ENCODE assay signal across 8 mouse cellular contexts in the genomic region with DNA sequence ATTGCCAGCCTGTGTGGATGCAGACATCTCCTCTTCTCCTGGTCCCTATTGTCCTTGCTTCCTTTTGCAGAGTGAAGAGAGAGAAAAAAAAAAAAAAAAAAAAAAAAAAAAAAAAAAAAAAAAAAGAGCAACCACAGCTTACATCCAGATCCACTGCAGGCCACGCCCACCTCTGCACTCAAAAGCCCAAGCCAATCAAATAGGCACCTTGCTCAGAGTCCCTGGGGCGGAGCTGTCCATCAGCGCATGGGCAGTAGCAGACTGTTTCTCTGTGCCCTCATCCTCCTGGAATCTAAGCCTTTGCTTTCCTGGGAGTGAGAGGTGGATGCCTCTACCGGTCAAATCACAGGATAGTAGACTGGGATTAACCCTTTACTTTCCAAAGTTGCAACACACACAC.
DNase-seq lines count a peak whose midpoint lies in the region; ATAC-seq and TF ChIP-seq lines count a peak whose summit lies in the region.

No protein-coding gene starts in this region.

- H3K9ac ChIP-seq in forebrain, embryonic 16.5 days (replicated peaks; ENCODE audit: low read depth, low read length), result no peak overlapping the region

- no peak overlapping the region for H3K27ac ChIP-seq in forebrain, embryonic 16.5 days (ENCODE audit: low read length)
- H3K27ac ChIP-seq in layer of hippocampus, adult 2 months, result no peak overlapping the region

- TF ChIP-seq CTCF in layer of hippocampus, adult 2 months (conservative IDR thresholded peaks at IDR 0.05), result no peak

- no peak overlapping the region for H3K4me2 ChIP-seq in forebrain, embryonic 16.5 days (ENCODE audit: low read length)

- DNase-seq in heart, adult 11 months, result peak; percentile 58
- no peak for DNase-seq in heart, postnatal 25 days (ENCODE audit: low spot score)
- peak; percentile 77 for DNase-seq in MN1 (ENCODE audit: low spot score)
- DNase-seq in lung, postnatal 4 days, result peak; percentile 9 to 44
- DNase-seq in layer of hippocampus, adult 2 months (ENCODE audit: low spot score in 2 of 2), result no peak
- DNase-seq in right cerebral cortex, postnatal 14 days, result no peak
- no peak for DNase-seq in adrenal gland, postnatal 10 days

- intact Hi-C loops in heart, postnatal 25 days (cut with DNase I), result no loop called here

- no peaks in the 10 kb centered on the region for H3K27me3 ChIP-seq in forebrain, embryonic 16.5 days (replicated peaks; ENCODE audit: control insufficient read depth, insufficient read depth, low read length)

- H3K9me3 ChIP-seq in forebrain, embryonic 16.5 days (ENCODE audit: control insufficient read depth, low read length), result no peaks in the 10 kb centered on the region

- no peak overlapping the region for H3K4me3 ChIP-seq in forebrain, embryonic 16.5 days (replicated peaks; ENCODE audit: low read length)
- no peak overlapping the region for H3K4me3 ChIP-seq in layer of hippocampus, adult 2 months

- 19% methylated on average over 4 of the region's 4 CpGs for WGBS in forebrain, embryonic 16.5 days

- ATAC-seq in forebrain, embryonic 16.5 days, result peak; percentile 52

- no peaks in the 10 kb centered on the region for H3K4me1 ChIP-seq in forebrain, embryonic 16.5 days (replicated peaks; ENCODE audit: control insufficient read depth, insufficient read depth, low read length)

- H3K36me3 ChIP-seq in forebrain, embryonic 16.5 days (ENCODE audit: control insufficient read depth, insufficient read depth), result no peaks in the 10 kb centered on the region

Comparison
In these comparisons a context has a peak if more than half of its experiments do, and no peak if none do; other contexts are left out.
1. DNase-seq: peak in heart, adult 11 months (single experiment), MN1 (single experiment) and lung, postnatal 4 days (2 of 2); none in heart, postnatal 25 days (single experiment), layer of hippocampus, adult 2 months (0 of 2), right cerebral cortex, postnatal 14 days (single experiment) and adrenal gland, postnatal 10 days (single experiment).